Mouse (Mus musculus) heart, embryonic 14.5 days (tissue): Measurements from ENCODE around the gene Syt14. TPM values are rescaled to one million over a fixed set of nuclear protein-coding genes. Genes with fewer than 3 reads are reported as not detected.

Experiments used
- ATAC-seq: fragments of 200-750 bp; cut with Nextera tagmentation; 2 replicates; pipeline ENCODE4 v1.8.0; 2017; ENCODE audit warnings: low read depth, moderate TSS enrichment; ENCODE audit not compliant: insufficient number of reproducible peaks, insufficient read depth, low FRiP score
- H3K27ac ChIP-seq, 2 experiments: fragments of 200-500 bp in 1 of 2; fragments of 300-500 bp in 1 of 2; sonication (generic) in 1 of 2; replicated peaks in 1 of 2; 2 replicates each; pipeline ENCODE4 v1.5.1; 2012 to 2014; ENCODE audit warnings: low read depth in 2 of 2, low read length in 2 of 2, control low read depth in 1 of 2, mild to moderate bottlenecking in 1 of 2, mixed read lengths in 1 of 2; ENCODE audit not compliant: control insufficient read depth in 1 of 2, insufficient read depth in 1 of 2
- H3K27me3 ChIP-seq: fragments of 300-500 bp; sonication (generic); 2 replicates; pipeline ENCODE4 v1.6.1; 2014; ENCODE audit warnings: mild to moderate bottlenecking, low read length, control low read depth; ENCODE audit not compliant: control insufficient read depth, insufficient read depth
- H3K36me3 ChIP-seq: fragments of 300-500 bp; sonication (generic); 2 replicates; pipeline ENCODE4 v1.6.1; 2014; ENCODE audit warnings: mild to moderate bottlenecking, control low read depth, low read length, mixed read lengths; ENCODE audit not compliant: control insufficient read depth, insufficient read depth
- H3K4me1 ChIP-seq, 2 experiments: fragments of 200-500 bp in 1 of 2; fragments of 300-500 bp in 1 of 2; sonication (generic) in 1 of 2; 2 replicates each; pipeline ENCODE4 v1.6.1; 2012 to 2014; ENCODE audit warnings: low read length in 2 of 2, control low read depth in 1 of 2, mixed read lengths in 1 of 2; ENCODE audit not compliant: control insufficient read depth in 2 of 2, insufficient read depth in 2 of 2
- H3K4me2 ChIP-seq: fragments of 300-500 bp; sonication (generic); 2 replicates; pipeline ENCODE4 v1.6.1; 2014; ENCODE audit warnings: mild to moderate bottlenecking, low read length
- H3K4me3 ChIP-seq, 2 experiments: fragments of 200-500 bp in 1 of 2; fragments of 300-500 bp in 1 of 2; sonication (generic) in 1 of 2; 2 replicates each; pipeline ENCODE4 v1.5.1; 2012 to 2014; ENCODE audit warnings: low read length in 2 of 2, mild to moderate bottlenecking in 2 of 2, control low read depth in 1 of 2, low read depth in 1 of 2, moderate library complexity in 1 of 2; ENCODE audit not compliant: control insufficient read depth in 1 of 2, insufficient read depth in 1 of 2
- H3K9ac ChIP-seq: fragments of 300-500 bp; sonication (generic); 2 replicates; pipeline ENCODE4 v1.6.1; 2014; ENCODE audit warnings: mild to moderate bottlenecking, low read length
- H3K9me3 ChIP-seq: fragments of 300-500 bp; sonication (generic); 2 replicates; pipeline ENCODE4 v1.6.1; 2016; ENCODE audit warnings: low read length, control low read depth; ENCODE audit not compliant: control insufficient read depth
- WGBS: fragments of 180-500 bp; shearing (Covaris S2); extraction: QIAGEN DNeasy Blood & Tissue Kit; methylation state at CpG from one replicate; pipeline ENCODE4 v1.1.7; 2014; 5-methylcytosine and 5-hydroxymethylcytosine counted together
- polyA plus RNA-seq: library from polyadenylated mRNA; unstranded; fragments of >200 nt; fragmentation: Nextera tagmentation; extraction: Ambion mirVana; gene quantifications from 2 replicates; pipeline ENCODE4 v1.2.1, GENCODE M21; 2014

Gene Syt14
- polyA plus RNA-seq, 1 experiment from 2014 or later: 1.4 TPM

DNA sequence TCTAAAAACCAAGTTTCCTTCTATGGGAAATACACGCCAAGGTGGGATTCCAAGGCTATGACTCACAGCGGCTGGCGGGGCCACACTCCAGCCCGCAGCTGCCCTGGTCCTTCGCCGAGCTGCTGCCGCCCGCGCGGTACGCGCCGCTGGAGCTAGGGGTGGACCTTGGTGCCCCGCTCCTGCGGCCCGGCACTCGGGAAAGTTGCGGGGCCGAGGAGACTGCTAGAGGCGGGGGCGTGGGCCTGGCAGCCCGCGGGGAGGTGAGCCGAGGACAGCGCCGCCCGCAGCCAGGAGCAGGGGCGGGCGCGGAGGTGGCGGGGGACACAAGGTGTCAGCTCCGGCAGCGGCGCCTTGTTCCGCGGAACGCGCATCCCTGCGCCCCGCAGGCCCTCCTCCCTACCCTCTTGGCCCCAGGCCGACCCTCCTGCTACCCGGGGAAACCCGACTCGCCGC is 180.7 kb downstream of the Syt14 start:
- peaks cover 16% of the 10 kb centered on the region; the same call in 1 of the 2 replicates for H3K27me3 ChIP-seq
- H3K4me1 ChIP-seq: peaks cover 15 to 18% of the 10 kb centered on the region in 2 experiments
- 0% methylated on average over 39 of the region's 45 CpGs for WGBS
- H3K9ac ChIP-seq: peak overlapping the region; percentile 88
- no peaks in the 10 kb centered on the region for H3K36me3 ChIP-seq
- H3K4me2 ChIP-seq: peak overlapping the region; percentile 99
- peak overlapping the region; percentile 83 to 94 for H3K4me3 ChIP-seq
- ATAC-seq: peak; percentile 26; the same call in 1 of the 2 replicates
- no peaks in the 10 kb centered on the region for H3K9me3 ChIP-seq
- peak overlapping the region; percentile 85 to 89 for H3K27ac ChIP-seq

GRCm38 (mm10) chr1:192853988-192854818 is 181.4 kb downstream of the Syt14 start:
- Histone ChIP-seq H3K4me1 (peaks cover 15 to 18% of the 10 kb centered on the region in 2 experiments), H3K9me3 (no peaks in the 10 kb centered on the region), H3K4me3 (peak overlapping the region; percentile 83 to 94), H3K27me3 (peaks cover 16% of the 10 kb centered on the region; the same call in 1 of the 2 replicates), H3K9ac (peak overlapping the region; percentile 88), H3K27ac (peak overlapping the region; percentile 85 to 89), H3K36me3 (peaks cover 6% of the 10 kb centered on the region), H3K4me2 (peak overlapping the region; percentile 99)
- ATAC-seq: no peak
- WGBS: 9% methylated on average over 19 of the region's 19 CpGs

DNA sequence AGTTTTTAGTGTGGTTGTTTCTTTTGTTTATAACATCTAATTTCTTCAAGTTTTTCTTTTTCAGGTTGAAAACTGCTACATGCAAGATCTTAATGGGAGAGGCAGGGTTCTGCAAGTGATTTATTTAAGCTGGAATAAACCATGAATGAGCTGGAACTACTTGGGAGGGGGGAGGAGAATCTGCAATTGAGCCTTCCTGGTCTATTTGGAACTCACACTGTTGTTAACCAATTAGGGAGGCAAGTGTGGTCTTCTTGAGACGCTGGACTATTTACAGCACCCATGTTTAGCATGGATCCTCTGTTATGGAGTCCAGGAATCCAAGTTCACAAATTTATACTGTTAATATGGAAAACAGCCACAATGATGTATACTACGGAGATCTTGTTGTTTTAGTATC is 182.1 kb downstream of the Syt14 start:
- no peak for ATAC-seq
- WGBS: 53% methylated on average over 2 of the region's 2 CpGs
- Histone ChIP-seq H3K4me2 (peak overlapping the region; percentile 99), H3K4me3 (peak overlapping the region; percentile 83 to 94; a peak in 2 of 4 replicates), H3K4me1 (peaks cover 15 to 18% of the 10 kb centered on the region in 2 experiments), H3K36me3 (peaks cover 13% of the 10 kb centered on the region), H3K9me3 (no peaks in the 10 kb centered on the region), H3K27ac (no peak overlapping the region), H3K27me3 (peaks cover 16% of the 10 kb centered on the region; the same call in 1 of the 2 replicates), H3K9ac (peak overlapping the region; percentile 88)

- Histone ChIP-seq H3K27me3 (peaks cover 16% of the 10 kb centered on the region; the same call in 1 of the 2 replicates), H3K36me3 (peaks cover 23% of the 10 kb centered on the region), H3K4me2 (peak overlapping the region; percentile 99), H3K4me3 (no peak overlapping the region), H3K9ac (0 out of 2 replicates have a peak overlapping the region, but pooled peaks have one; percentile 23), H3K4me1 (peaks cover 15 to 18% of the 10 kb centered on the region in 2 experiments), H3K9me3 (no peaks in the 10 kb centered on the region), H3K27ac (peak overlapping the region; percentile 69 to 78)
- ATAC-seq: no peak
Measured at GRCm38 (mm10) chr1:192852047-192852446, 183.5 kb downstream of the Syt14 start.

GRCm38 (mm10) chr1:192851640-192852039 is 183.9 kb downstream of the Syt14 start:
- peak overlapping the region; percentile 99 for H3K4me2 ChIP-seq
- peaks cover 27% of the 10 kb centered on the region for H3K36me3 ChIP-seq
- ATAC-seq: peak; percentile 66
- WGBS: 7% methylated on average over 6 of the region's 6 CpGs
- peaks cover 16% of the 10 kb centered on the region; the same call in 1 of the 2 replicates for H3K27me3 ChIP-seq
- peaks cover 15 to 18% of the 10 kb centered on the region in 2 experiments for H3K4me1 ChIP-seq
- peak overlapping the region; percentile 69 to 78 for H3K27ac ChIP-seq
- H3K9ac ChIP-seq: no peak overlapping the region
- no peaks in the 10 kb centered on the region for H3K9me3 ChIP-seq
- no peak overlapping the region for H3K4me3 ChIP-seq

DNA sequence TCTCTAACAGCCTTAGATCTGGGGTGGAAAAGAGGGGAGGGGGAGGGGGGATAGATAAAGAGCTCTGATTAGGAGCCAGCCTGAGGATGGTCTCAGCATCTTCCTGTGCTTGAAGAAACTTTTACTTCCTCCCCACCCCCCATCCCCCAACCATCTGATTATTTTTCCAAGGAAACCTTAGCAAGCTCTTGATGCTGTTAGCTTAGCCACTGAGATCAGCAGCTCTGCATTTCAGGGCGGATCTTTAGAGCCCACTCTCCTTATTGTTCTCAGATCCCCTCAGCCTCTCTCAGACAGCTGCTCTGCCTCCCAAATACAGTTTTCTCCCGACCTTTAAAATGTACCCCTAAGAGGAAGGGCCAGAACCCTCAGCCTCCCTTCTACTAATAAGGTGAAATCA is 184.4 kb downstream of the Syt14 start:
- Histone ChIP-seq H3K9me3 (no peaks in the 10 kb centered on the region), H3K4me3 (no peak overlapping the region), H3K9ac (peak overlapping the region; percentile 32; the same call in 1 of the 2 replicates), H3K4me1 (peaks cover 15 to 18% of the 10 kb centered on the region in 2 experiments), H3K27ac (peak overlapping the region; percentile 69 to 78), H3K4me2 (peak overlapping the region; percentile 44), H3K27me3 (peaks cover 16% of the 10 kb centered on the region; the same call in 1 of the 2 replicates), H3K36me3 (peaks cover 32% of the 10 kb centered on the region)
- 10% methylated on average over 2 of the region's 2 CpGs for WGBS
- ATAC-seq: no peak

DNA sequence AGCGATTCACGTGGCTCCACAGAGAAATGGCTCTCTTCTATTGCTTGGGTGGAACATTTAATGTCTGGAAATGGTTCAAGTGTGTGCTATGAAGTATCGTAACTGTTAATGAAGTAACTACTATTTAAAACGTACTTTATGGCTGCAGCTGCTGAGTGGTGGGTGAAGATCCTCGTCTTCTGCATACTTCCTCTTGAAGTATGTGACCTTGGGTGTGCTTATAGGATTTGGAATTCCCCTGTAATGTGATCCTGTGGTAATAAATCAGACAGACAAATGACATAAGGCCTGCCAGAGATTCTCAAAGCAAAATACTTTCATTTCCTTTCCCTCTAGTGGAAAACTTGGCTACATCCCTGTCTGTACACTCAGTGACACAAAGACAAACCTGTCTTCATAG is 186.0 kb downstream of the Syt14 start:
- H3K9ac ChIP-seq: no peak overlapping the region

More for the DNA sequence above, 186.0 kb downstream of the Syt14 start:
- Histone ChIP-seq H3K27ac (no peak overlapping the region), H3K27me3 (peaks cover 11% of the 10 kb centered on the region; the same call in 1 of the 2 replicates), H3K4me1 (peaks cover 15 to 18% of the 10 kb centered on the region in 2 experiments), H3K4me2 (no peak overlapping the region), H3K36me3 (peaks cover 44% of the 10 kb centered on the region), H3K9me3 (no peaks in the 10 kb centered on the region), H3K4me3 (no peak overlapping the region)
- ATAC-seq: no peak
- 66% methylated on average over 5 of the region's 5 CpGs for WGBS
